Mouse (Mus musculus) CH12.LX (cell line): Measurements from ENCODE around the gene Tldc1.

Source experiments
- CTCF ChIP-seq, 2 experiments: IDR thresholded peaks in 1 of 2; conservative IDR thresholded peaks in 1 of 2; 2 replicates each; pipeline ENCODE4 v1.5.1; 2011 to 2012; ENCODE audit warnings: low read depth in 2 of 2, low read length in 2 of 2, improper control_type of control experiment in 1 of 2, inconsistent platforms in 1 of 2, mild to moderate bottlenecking in 1 of 2, moderate library complexity in 1 of 2
- POLR2A ChIP-seq: IDR thresholded peaks from 2 replicates; pipeline ENCODE4 v1.6.1; 2011; ENCODE audit warnings: low read depth, mild to moderate bottlenecking, improper control_type of control experiment, low read length
- RCOR1 ChIP-seq: conservative IDR thresholded peaks from 2 replicates; pipeline ENCODE4 v1.6.1; 2012; ENCODE audit warnings: low read depth, mild to moderate bottlenecking, inconsistent platforms, low read length, improper control_type of control experiment
- SIN3A ChIP-seq: IDR thresholded peaks from 2 replicates; pipeline ENCODE4 v1.6.1; 2012; ENCODE audit warnings: low read length, improper control_type of control experiment, inconsistent platforms
- USF1 ChIP-seq: IDR thresholded peaks from 2 replicates; pipeline ENCODE4 v1.6.1; 2014; ENCODE audit warnings: low read depth, mild to moderate bottlenecking, inconsistent platforms, low read length, improper control_type of control experiment

- TF ChIP-seq POLR2A (no peak), RCOR1 (no peak), CTCF (conservative IDR thresholded peaks at IDR 0.05 in 1 of 2, IDR thresholded peaks at IDR 0.05 in 1 of 2; ENCODE audit: low read depth in 2 of 2, low read length in 2 of 2) (peak in 1 of 2 experiments; percentile 70; a peak in 2 of 4 replicates), SIN3A (no peak), USF1 (no peak)
Observed at GRCm38 (mm10) chr8:119811925-119812324, 33.7 kb upstream of the Tldc1 start.
